Mouse (Mus musculus) thymus, adult 2 months (tissue): ENCODE measurements around the gene Spns1.

Source experiments
- CTCF ChIP-seq: fragments of 200-500 bp; IDR thresholded peaks from 2 replicates; pipeline ENCODE4 v1.5.1; 2012; ENCODE audit warnings: mild to moderate bottlenecking, control low read depth, low read length, moderate library complexity, borderline replicate concordance; ENCODE audit not compliant: control insufficient read depth, poor library complexity, insufficient read depth; ENCODE audit errors: extremely low read depth
- POLR2A ChIP-seq: fragments of 200-500 bp; IDR thresholded peaks from 2 replicates; pipeline ENCODE4 v1.6.1; 2012; ENCODE audit warnings: mild to moderate bottlenecking, low read length, control low read depth, moderate library complexity; ENCODE audit not compliant: control insufficient read depth, poor library complexity, insufficient read depth; ENCODE audit errors: extremely low read depth

DNA sequence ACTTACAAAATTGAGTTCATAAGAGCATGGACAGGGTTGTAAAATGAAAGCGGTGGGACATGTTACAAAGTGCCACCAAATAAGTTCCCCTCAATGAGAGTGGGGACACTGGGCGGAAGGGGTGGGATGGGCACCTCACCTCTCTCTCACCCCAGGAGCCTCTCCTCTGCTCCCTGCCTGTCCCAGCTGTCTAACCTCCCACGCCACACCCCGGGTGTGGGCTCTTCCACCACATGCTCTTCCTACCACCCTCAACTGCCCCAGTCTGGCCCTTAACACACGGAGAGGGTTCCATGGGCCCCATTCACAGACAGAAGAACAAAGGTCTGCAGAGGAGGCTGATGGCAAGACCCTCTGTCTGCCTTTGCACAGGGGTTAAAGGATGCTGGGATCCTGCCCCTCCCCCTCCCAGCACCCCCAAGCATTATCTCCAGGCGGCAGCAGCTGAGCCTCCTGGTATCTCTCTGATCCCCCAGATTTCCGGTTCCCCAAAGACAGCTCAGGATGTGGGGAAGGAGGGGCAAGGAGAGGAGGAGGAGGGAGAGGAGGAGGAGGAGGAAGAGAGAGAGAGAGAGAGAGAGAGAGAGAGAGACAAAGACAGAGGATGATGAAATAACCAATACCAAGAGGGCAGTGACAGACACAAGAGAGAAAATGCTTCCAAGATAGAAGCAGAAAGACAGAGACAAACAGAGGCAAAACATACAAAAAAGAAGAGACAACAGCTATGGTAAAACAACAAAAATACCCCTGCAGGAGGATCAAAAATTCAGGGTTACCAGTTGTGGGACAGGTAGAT is 20.3 kb downstream of the Spns1 start:
- TF ChIP-seq POLR2A = no peak
- no peak for TF ChIP-seq CTCF
